Mouse (Mus musculus): Measurements from ENCODE around the gene Trim16. TPM values are rescaled to one million over a fixed set of nuclear protein-coding genes. Genes with fewer than 3 reads are reported as not detected.

Gene Trim16
- polyA plus RNA-seq, 1 experiment from 2014 or later = 4.0 TPM

- 74% methylated on average over 2 of the region's 2 CpGs for WGBS
- no peaks in the 10 kb centered on the region for H3K9me3 ChIP-seq (ENCODE audit: control insufficient read depth, low read length)
These were observed 10.4 kb downstream of the Trim16 start for GRCm38 (mm10) chr11:62830387-62830786.

GRCm38 (mm10) chr11:62831906-62832305 lies 11.9 kb downstream of the Trim16 start:
- no peaks in the 10 kb centered on the region for H3K4me1 ChIP-seq (ENCODE audit: control insufficient read depth in 2 of 2, insufficient read depth in 2 of 2, low read length in 2 of 2)
- peaks cover 18% of the 10 kb centered on the region for H3K36me3 ChIP-seq (ENCODE audit: control insufficient read depth, insufficient read depth, low read length)
- H3K9ac ChIP-seq (ENCODE audit: low read length) = no peak overlapping the region
- no peak overlapping the region for H3K4me3 ChIP-seq (ENCODE audit: control insufficient read depth in 1 of 2, insufficient read depth in 1 of 2, low read depth in 1 of 2, low read length in 2 of 2)
- H3K4me2 ChIP-seq (ENCODE audit: low read length) = no peak overlapping the region
- no peak for ATAC-seq (ENCODE audit: insufficient number of reproducible peaks, insufficient read depth, low FRiP score, low read depth)
- H3K9me3 ChIP-seq (ENCODE audit: control insufficient read depth, low read length) = no peaks in the 10 kb centered on the region
- no peaks in the 10 kb centered on the region for H3K27me3 ChIP-seq (ENCODE audit: control insufficient read depth, insufficient read depth, low read length)
- H3K27ac ChIP-seq (replicated peaks in 1 of 2; ENCODE audit: control insufficient read depth in 1 of 2, insufficient read depth in 1 of 2, low read depth in 2 of 2, low read length in 2 of 2) = no peak overlapping the region

More at GRCm38 (mm10) chr11:62830387-62830786, 10.4 kb downstream of the Trim16 start:
- no peaks in the 10 kb centered on the region for H3K27me3 ChIP-seq (ENCODE audit: control insufficient read depth, insufficient read depth, low read length)
- H3K4me1 ChIP-seq (ENCODE audit: control insufficient read depth in 2 of 2, insufficient read depth in 2 of 2, low read length in 2 of 2) = no peaks in the 10 kb centered on the region
- H3K9ac ChIP-seq (ENCODE audit: low read length) = no peak overlapping the region
- no peak overlapping the region for H3K4me3 ChIP-seq (ENCODE audit: control insufficient read depth in 1 of 2, insufficient read depth in 1 of 2, low read depth in 1 of 2, low read length in 2 of 2)
- peaks cover 7% of the 10 kb centered on the region for H3K36me3 ChIP-seq (ENCODE audit: control insufficient read depth, insufficient read depth, low read length)
- H3K4me2 ChIP-seq (ENCODE audit: low read length) = no peak overlapping the region
- H3K27ac ChIP-seq (replicated peaks in 1 of 2; ENCODE audit: control insufficient read depth in 1 of 2, insufficient read depth in 1 of 2, low read depth in 2 of 2, low read length in 2 of 2) = no peak overlapping the region
- ATAC-seq (ENCODE audit: insufficient number of reproducible peaks, insufficient read depth, low FRiP score, low read depth) = no peak

- Histone ChIP-seq H3K27ac (replicated peaks in 1 of 2; ENCODE audit: control insufficient read depth in 1 of 2, insufficient read depth in 1 of 2, low read depth in 2 of 2, low read length in 2 of 2) (no peak overlapping the region), H3K36me3 (ENCODE audit: control insufficient read depth, insufficient read depth, low read length) (0 out of 2 replicates have a peak, but pooled peaks cover 6% of the 10 kb centered on the region), H3K27me3 (ENCODE audit: control insufficient read depth, insufficient read depth, low read length) (no peaks in the 10 kb centered on the region), H3K9ac (ENCODE audit: low read length) (no peak overlapping the region), H3K4me2 (ENCODE audit: low read length) (no peak overlapping the region), H3K9me3 (ENCODE audit: control insufficient read depth, low read length) (no peaks in the 10 kb centered on the region), H3K4me1 (ENCODE audit: control insufficient read depth in 2 of 2, insufficient read depth in 2 of 2, low read length in 2 of 2) (peaks cover 5 to 8% of the 10 kb centered on the region in 2 experiments; a peak in 3 of 4 replicates), H3K4me3 (ENCODE audit: control insufficient read depth in 1 of 2, insufficient read depth in 1 of 2, low read depth in 1 of 2, low read length in 2 of 2) (no peak overlapping the region)
- 77% methylated on average over 5 of the region's 5 CpGs for WGBS
- no peak for ATAC-seq (ENCODE audit: insufficient number of reproducible peaks, insufficient read depth, low FRiP score, low read depth)
These were observed 24.5 kb downstream of the Trim16 start for GRCm38 (mm10) chr11:62844562-62844961.

GRCm38 (mm10) chr11:62845730-62846129 lies 25.7 kb downstream of the Trim16 start:
- Histone ChIP-seq H3K9ac (ENCODE audit: low read length) (no peak overlapping the region), H3K4me2 (ENCODE audit: low read length) (no peak overlapping the region), H3K4me1 (ENCODE audit: control insufficient read depth in 2 of 2, insufficient read depth in 2 of 2, low read length in 2 of 2) (peaks cover 5 to 8% of the 10 kb centered on the region in 2 experiments; a peak in 3 of 4 replicates), H3K27me3 (ENCODE audit: control insufficient read depth, insufficient read depth, low read length) (no peaks in the 10 kb centered on the region), H3K27ac (replicated peaks in 1 of 2; ENCODE audit: control insufficient read depth in 1 of 2, insufficient read depth in 1 of 2, low read depth in 2 of 2, low read length in 2 of 2) (no peak overlapping the region), H3K36me3 (ENCODE audit: control insufficient read depth, insufficient read depth, low read length) (0 out of 2 replicates have a peak, but pooled peaks cover 3% of the 10 kb centered on the region), H3K4me3 (ENCODE audit: control insufficient read depth in 1 of 2, insufficient read depth in 1 of 2, low read depth in 1 of 2, low read length in 2 of 2) (no peak overlapping the region), H3K9me3 (ENCODE audit: control insufficient read depth, low read length) (no peaks in the 10 kb centered on the region)
- 55% methylated on average over 3 of the region's 3 CpGs for WGBS
- ATAC-seq (ENCODE audit: insufficient number of reproducible peaks, insufficient read depth, low FRiP score, low read depth) = no peak

- WGBS = 36% methylated on average over 12 of the region's 12 CpGs
- no peak for ATAC-seq (ENCODE audit: insufficient number of reproducible peaks, insufficient read depth, low FRiP score, low read depth)
- Histone ChIP-seq H3K4me2 (ENCODE audit: low read length) (peak within 1 kb of the TSS; percentile 51), H3K36me3 (ENCODE audit: control insufficient read depth, insufficient read depth, low read length) (no peaks in the 10 kb centered on the region), H3K4me1 (ENCODE audit: control insufficient read depth in 2 of 2, insufficient read depth in 2 of 2, low read length in 2 of 2) (peaks cover 5 to 8% of the 10 kb centered on the region in 2 experiments; a peak in 3 of 4 replicates), H3K9ac (ENCODE audit: low read length) (peak within 1 kb of the TSS; percentile 34; the same call in 1 of the 2 replicates), H3K27me3 (ENCODE audit: control insufficient read depth, insufficient read depth, low read length) (no peaks in the 10 kb centered on the region), H3K27ac (replicated peaks in 1 of 2; ENCODE audit: control insufficient read depth in 1 of 2, insufficient read depth in 1 of 2, low read depth in 2 of 2, low read length in 2 of 2) (no peak within 1 kb of the TSS), H3K4me3 (ENCODE audit: control insufficient read depth in 1 of 2, insufficient read depth in 1 of 2, low read depth in 1 of 2, low read length in 2 of 2) (0 out of 4 replicates have a peak within 1 kb of the TSS, but pooled peaks of 1 of the 2 experiments have one; percentile 3), H3K9me3 (ENCODE audit: control insufficient read depth, low read length) (no peaks in the 10 kb centered on the region)
These were observed 27.1 kb downstream of the Trim16 start, which contains the start of gene Fbxw10 for GRCm38 (mm10) chr11:62846961-62847654. Gene Fbxw10 (plus strand): TSS chr11:62847069.

GRCm38 (mm10) chr11:62847655-62848191 lies 27.7 kb downstream of the Trim16 start:
- H3K9ac ChIP-seq (ENCODE audit: low read length) = no peak overlapping the region

GRCm38 (mm10) chr11:62848301-62848700 lies 28.3 kb downstream of the Trim16 start:
- Histone ChIP-seq H3K4me3 (ENCODE audit: control insufficient read depth in 1 of 2, insufficient read depth in 1 of 2, low read depth in 1 of 2, low read length in 2 of 2) (no peak overlapping the region), H3K27ac (replicated peaks in 1 of 2; ENCODE audit: control insufficient read depth in 1 of 2, insufficient read depth in 1 of 2, low read depth in 2 of 2, low read length in 2 of 2) (no peak overlapping the region), H3K36me3 (ENCODE audit: control insufficient read depth, insufficient read depth, low read length) (no peaks in the 10 kb centered on the region), H3K4me2 (ENCODE audit: low read length) (no peak overlapping the region), H3K9me3 (ENCODE audit: control insufficient read depth, low read length) (no peaks in the 10 kb centered on the region), H3K4me1 (ENCODE audit: control insufficient read depth in 2 of 2, insufficient read depth in 2 of 2, low read length in 2 of 2) (peaks cover 5 to 8% of the 10 kb centered on the region in 2 experiments; a peak in 3 of 4 replicates), H3K27me3 (ENCODE audit: control insufficient read depth, insufficient read depth, low read length) (no peaks in the 10 kb centered on the region), H3K9ac (ENCODE audit: low read length) (no peak overlapping the region)
- 34% methylated on average over 2 of the region's 2 CpGs for WGBS
- no peak for ATAC-seq (ENCODE audit: insufficient number of reproducible peaks, insufficient read depth, low FRiP score, low read depth)

More at GRCm38 (mm10) chr11:62847655-62848191, 27.7 kb downstream of the Trim16 start:
- Histone ChIP-seq H3K9me3 (ENCODE audit: control insufficient read depth, low read length) (no peaks in the 10 kb centered on the region), H3K4me2 (ENCODE audit: low read length) (no peak overlapping the region), H3K27ac (replicated peaks in 1 of 2; ENCODE audit: control insufficient read depth in 1 of 2, insufficient read depth in 1 of 2, low read depth in 2 of 2, low read length in 2 of 2) (no peak overlapping the region), H3K27me3 (ENCODE audit: control insufficient read depth, insufficient read depth, low read length) (no peaks in the 10 kb centered on the region), H3K4me1 (ENCODE audit: control insufficient read depth in 2 of 2, insufficient read depth in 2 of 2, low read length in 2 of 2) (peaks cover 5 to 8% of the 10 kb centered on the region in 2 experiments; a peak in 3 of 4 replicates), H3K4me3 (ENCODE audit: control insufficient read depth in 1 of 2, insufficient read depth in 1 of 2, low read depth in 1 of 2, low read length in 2 of 2) (no peak overlapping the region), H3K36me3 (ENCODE audit: control insufficient read depth, insufficient read depth, low read length) (no peaks in the 10 kb centered on the region)
- 52% methylated on average over 4 of the region's 4 CpGs for WGBS
- ATAC-seq (ENCODE audit: insufficient number of reproducible peaks, insufficient read depth, low FRiP score, low read depth) = no peak
